Mouse (Mus musculus) liver, embryonic 14.5 days (tissue): ENCODE results near the gene Purb. TPM values are rescaled to one million over a fixed set of nuclear protein-coding genes. Genes with fewer than 3 reads are reported as not detected.

Experiments used
- ATAC-seq: fragments of 200-750 bp; cut with Nextera tagmentation; 2 replicates; pipeline ENCODE4 v1.8.0; 2017; ENCODE audit warnings: moderate number of reproducible peaks, mild to moderate bottlenecking, moderate library complexity; ENCODE audit not compliant: insufficient read depth
- DNase-seq, 3 experiments: peaks; one replicate each; pipeline ENCODE4 v3.0.0-alpha.2; 2012 to 2013; ENCODE audit warnings: low read depth in 3 of 3, low spot score in 3 of 3
- H3K27ac ChIP-seq: fragments of 300-500 bp; sonication (generic); 2 replicates; pipeline ENCODE4 v1.5.1; 2014; ENCODE audit warnings: moderate library complexity, mild to moderate bottlenecking, control low read depth, inconsistent platforms
- H3K27me3 ChIP-seq: fragments of 300-500 bp; sonication (generic); 2 replicates; pipeline ENCODE4 v1.6.1; 2014; ENCODE audit warnings: mild to moderate bottlenecking, low read length, moderate library complexity; ENCODE audit not compliant: control insufficient read depth, insufficient read depth
- H3K36me3 ChIP-seq: fragments of 300-500 bp; sonication (generic); replicated peaks from 2 replicates; pipeline ENCODE4 v1.6.1; 2014; ENCODE audit warnings: low read depth; ENCODE audit not compliant: control insufficient read depth, insufficient read depth
- H3K4me1 ChIP-seq, 2 experiments: fragments of 200-500 bp in 1 of 2; fragments of 300-500 bp in 1 of 2; sonication (generic) in 1 of 2; replicated peaks; 2 replicates each; pipeline ENCODE4 v1.6.1; 2012 to 2014; ENCODE audit warnings: antibody characterized with exemption in 1 of 2, inconsistent platforms in 1 of 2, low read length in 1 of 2; ENCODE audit not compliant: control insufficient read depth in 2 of 2, insufficient read depth in 2 of 2
- H3K4me2 ChIP-seq: fragments of 300-500 bp; sonication (generic); 2 replicates; pipeline ENCODE4 v1.6.1; 2014; ENCODE audit warnings: low read depth, mild to moderate bottlenecking, control low read depth, moderate library complexity
- H3K4me3 ChIP-seq, 2 experiments: fragments of 200-500 bp in 1 of 2; fragments of 300-500 bp in 1 of 2; sonication (generic) in 1 of 2; 2 replicates each; pipeline ENCODE4 v1.5.1; 2012 to 2014; ENCODE audit warnings: low read depth in 2 of 2, low read length in 2 of 2, mild to moderate bottlenecking in 2 of 2, control low read depth in 1 of 2, inconsistent platforms in 1 of 2, moderate library complexity in 1 of 2; ENCODE audit not compliant: insufficient read depth in 1 of 2
- H3K9ac ChIP-seq: fragments of 300-500 bp; sonication (generic); replicated peaks from 2 replicates; pipeline ENCODE4 v1.6.1; 2014; ENCODE audit warnings: mild to moderate bottlenecking, control low read depth, moderate library complexity
- H3K9me3 ChIP-seq: fragments of 300-500 bp; sonication (generic); 2 replicates; pipeline ENCODE4 v1.6.1; 2016; ENCODE audit warnings: low read length, mixed read lengths; ENCODE audit not compliant: control insufficient read depth
- CTCF ChIP-seq: IDR thresholded peaks from 2 replicates; pipeline ENCODE4 v1.5.1; 2016; ENCODE audit warnings: antibody characterized with exemption, low read depth, control low read depth
- EP300 ChIP-seq: IDR thresholded peaks from 2 replicates; pipeline ENCODE4 v1.6.1; 2016; ENCODE audit warnings: antibody characterized with exemption, low read depth
- WGBS: fragments of 180-500 bp; shearing (Covaris S2); extraction: QIAGEN DNeasy Blood & Tissue Kit; methylation state at CpG from one replicate; pipeline ENCODE4 v1.1.7; 2014; ENCODE audit not compliant: insufficient replicate concordance; 5-methylcytosine and 5-hydroxymethylcytosine counted together
- polyA plus RNA-seq, 2 experiments: library from polyadenylated mRNA; depleted of rRNA in 1 of 2; stranded (reverse) in 1 of 2; unstranded in 1 of 2; fragments of >200 nt; fragmentation: Nextera tagmentation in 1 of 2; extraction: Ambion mirVana in 1 of 2; gene quantifications; 2 replicates each; pipeline versions ENCODE4 v1.2.1 to v1.2.3; 2012 to 2014

Purb gene
- polyA plus RNA-seq, 2 experiments: 6.2 TPM

- Histone ChIP-seq H3K9me3 (no peaks in the 10 kb centered on the region), H3K36me3 (no peaks in the 10 kb centered on the region), H3K4me2 (no peak overlapping the region), H3K27ac (no peak overlapping the region), H3K4me1 (peaks cover 0 to 9% of the 10 kb centered on the region in 2 experiments; a peak in 2 of 4 replicates), H3K4me3 (no peak overlapping the region), H3K27me3 (no peaks in the 10 kb centered on the region), H3K9ac (no peak overlapping the region)
- no peak for TF ChIP-seq CTCF
- no peak for TF ChIP-seq EP300
- no peak for ATAC-seq
- 73% methylated on average over 7 of the region's 7 CpGs for WGBS
- DNase-seq: no peak
These were observed 4.5 kb upstream of the Purb start for GRCm38 (mm10) chr11:6480191-6480590.

GRCm38 (mm10) chr11:6479231-6479630 lies 3.5 kb upstream of the Purb start:
- 74% methylated on average over 2 of the region's 2 CpGs for WGBS
- Histone ChIP-seq H3K4me3 (no peak overlapping the region), H3K27me3 (no peaks in the 10 kb centered on the region), H3K9ac (no peak overlapping the region), H3K4me1 (peaks cover 2 to 11% of the 10 kb centered on the region in 2 experiments; a peak in 3 of 4 replicates), H3K27ac (no peak overlapping the region), H3K4me2 (no peak overlapping the region), H3K9me3 (no peaks in the 10 kb centered on the region), H3K36me3 (no peaks in the 10 kb centered on the region)
- DNase-seq (no peak), ATAC-seq (no peak)
- TF ChIP-seq EP300 (no peak), CTCF (no peak)

- Histone ChIP-seq H3K4me1 (peaks cover 9 to 15% of the 10 kb centered on the region in 2 experiments), H3K4me3 (no peak overlapping the region), H3K9me3 (no peaks in the 10 kb centered on the region), H3K9ac (no peak overlapping the region), H3K4me2 (no peak overlapping the region), H3K27ac (no peak overlapping the region), H3K36me3 (peaks cover 9% of the 10 kb centered on the region; the same call in 1 of the 2 replicates), H3K27me3 (no peaks in the 10 kb centered on the region)
- 94% methylated on average over 1 of the region's 1 CpGs for WGBS
- ATAC-seq (no peak), DNase-seq (no peak)
- TF ChIP-seq EP300: no peak
- no peak for TF ChIP-seq CTCF
These were observed 1.6 kb upstream of the Purb start for GRCm38 (mm10) chr11:6477350-6477749.

GRCm38 (mm10) chr11:6476876-6477275 lies 1.2 kb upstream of the Purb start:
- no peak for ATAC-seq
- Histone ChIP-seq H3K9ac (no peak overlapping the region), H3K27ac (no peak overlapping the region), H3K4me3 (no peak overlapping the region), H3K9me3 (no peaks in the 10 kb centered on the region), H3K4me2 (peak overlapping the region; percentile 89), H3K27me3 (no peaks in the 10 kb centered on the region), H3K4me1 (peaks cover 11 to 17% of the 10 kb centered on the region in 2 experiments), H3K36me3 (peaks cover 9% of the 10 kb centered on the region)
- 70% methylated on average over 6 of the region's 6 CpGs for WGBS
- no peak for DNase-seq
- TF ChIP-seq EP300 (no peak), CTCF (no peak)

GRCm38 (mm10) chr11:6474874-6475731 lies 614 bp downstream of the Purb start:
- Histone ChIP-seq H3K9me3 (no peaks in the 10 kb centered on the region), H3K4me3 (peak overlapping the region; percentile 83 to 94), H3K9ac (peak overlapping the region; percentile 97), H3K4me1 (peaks cover 21 to 27% of the 10 kb centered on the region in 2 experiments), H3K4me2 (peak overlapping the region; percentile 93), H3K36me3 (peaks cover 16% of the 10 kb centered on the region), H3K27ac (peak overlapping the region; percentile 79), H3K27me3 (no peaks in the 10 kb centered on the region)
- DNase-seq (peak; percentile 36 to 46 (median 38)), ATAC-seq (peak; percentile 45)
- under 1% methylated on average over 108 of the region's 109 CpGs for WGBS
- no peak for TF ChIP-seq EP300
- peak; percentile 50 for TF ChIP-seq CTCF
